Mouse (Mus musculus): ENCODE measurements around the gene 1700025G04Rik. TPM values are rescaled to one million over a fixed set of nuclear protein-coding genes. Genes with fewer than 3 reads are reported as not detected.

Gene 1700025G04Rik
- polyA plus RNA-seq, 1 experiment from 2014 or later, result 20.6 TPM

DNA sequence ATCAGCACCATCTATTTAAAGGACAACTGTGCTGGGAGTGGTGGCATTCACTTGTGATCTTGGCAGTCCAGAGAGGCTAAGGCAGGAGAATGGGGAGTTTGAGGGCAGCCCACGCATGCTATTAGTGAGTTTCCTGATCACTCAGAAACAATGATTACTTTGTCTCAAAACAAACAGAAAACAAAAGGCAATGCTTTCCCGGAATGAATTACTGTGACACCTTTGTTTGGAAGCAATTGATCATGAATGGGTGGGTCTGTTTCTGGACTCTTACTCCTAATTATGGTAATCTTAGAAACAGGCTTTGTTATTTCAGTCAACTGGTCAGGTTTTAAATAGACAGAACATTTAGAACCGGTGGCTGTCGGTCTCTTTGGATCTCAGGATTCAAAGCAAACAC is 211.5 kb downstream of the 1700025G04Rik start:
- 0 out of 2 replicates have a peak overlapping the region, but pooled peaks have one; percentile 8 for H3K27ac ChIP-seq (replicated peaks)
- H3K4me1 ChIP-seq (replicated peaks; ENCODE audit: control insufficient read depth, insufficient read depth), result no peaks in the 10 kb centered on the region
- no peaks in the 10 kb centered on the region for H3K9me3 ChIP-seq (ENCODE audit: control insufficient read depth, low read length)
- no peak overlapping the region for H3K9ac ChIP-seq (ENCODE audit: low read length)
- WGBS, result 35% methylated on average over 4 of the region's 4 CpGs
- no peak overlapping the region for H3K4me2 ChIP-seq (replicated peaks; ENCODE audit: low read depth)
- H3K36me3 ChIP-seq (ENCODE audit: control insufficient read depth, insufficient read depth, low read length), result no peaks in the 10 kb centered on the region
- DNase-seq (ENCODE audit: low spot score), result no peak
- no peaks in the 10 kb centered on the region for H3K27me3 ChIP-seq (ENCODE audit: control insufficient read depth, insufficient read depth, low read length)
- TF ChIP-seq EP300 (optimal IDR thresholded peaks at IDR 0.05), result no peak
- TF ChIP-seq CTCF (IDR thresholded peaks at IDR 0.05; ENCODE audit: low read depth), result no peak
- no peak for ATAC-seq (ENCODE audit: low FRiP score, low TSS enrichment)
- H3K4me3 ChIP-seq (ENCODE audit: low read depth, low read length), result no peak overlapping the region

DNA sequence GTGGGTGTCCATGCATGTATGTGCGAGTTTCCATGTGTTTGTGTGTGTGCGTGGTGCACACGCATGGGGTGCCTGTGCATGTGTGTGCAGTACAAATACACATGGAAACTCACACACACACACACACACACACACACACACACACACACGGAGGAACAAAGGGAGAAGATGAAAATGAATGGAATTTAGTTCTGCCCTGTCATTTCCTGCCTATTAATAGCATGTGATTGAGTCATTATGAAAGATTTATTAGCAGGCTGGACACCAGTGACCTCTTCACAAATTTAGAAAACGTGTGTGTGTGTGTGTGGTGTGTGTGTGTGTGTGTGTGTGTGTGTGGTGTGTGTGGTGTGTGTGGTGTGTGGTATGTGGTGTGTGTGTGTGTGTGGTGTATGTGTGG is 217.0 kb downstream of the 1700025G04Rik start:
- Histone ChIP-seq H3K9me3 (ENCODE audit: control insufficient read depth, low read length) (no peaks in the 10 kb centered on the region), H3K9ac (ENCODE audit: low read length) (no peak overlapping the region), H3K4me3 (ENCODE audit: low read depth, low read length) (no peak overlapping the region), H3K36me3 (ENCODE audit: control insufficient read depth, insufficient read depth, low read length) (no peaks in the 10 kb centered on the region), H3K27ac (replicated peaks) (no peak overlapping the region), H3K27me3 (ENCODE audit: control insufficient read depth, insufficient read depth, low read length) (no peaks in the 10 kb centered on the region), H3K4me1 (replicated peaks; ENCODE audit: control insufficient read depth, insufficient read depth) (no peaks in the 10 kb centered on the region), H3K4me2 (replicated peaks; ENCODE audit: low read depth) (no peak overlapping the region)
- no peak for ATAC-seq (ENCODE audit: low FRiP score, low TSS enrichment)
- 75% methylated on average over 5 of the region's 5 CpGs for WGBS
- DNase-seq (ENCODE audit: low spot score), result no peak
- TF ChIP-seq EP300 (optimal IDR thresholded peaks at IDR 0.05) (no peak), CTCF (IDR thresholded peaks at IDR 0.05; ENCODE audit: low read depth) (no peak)

DNA sequence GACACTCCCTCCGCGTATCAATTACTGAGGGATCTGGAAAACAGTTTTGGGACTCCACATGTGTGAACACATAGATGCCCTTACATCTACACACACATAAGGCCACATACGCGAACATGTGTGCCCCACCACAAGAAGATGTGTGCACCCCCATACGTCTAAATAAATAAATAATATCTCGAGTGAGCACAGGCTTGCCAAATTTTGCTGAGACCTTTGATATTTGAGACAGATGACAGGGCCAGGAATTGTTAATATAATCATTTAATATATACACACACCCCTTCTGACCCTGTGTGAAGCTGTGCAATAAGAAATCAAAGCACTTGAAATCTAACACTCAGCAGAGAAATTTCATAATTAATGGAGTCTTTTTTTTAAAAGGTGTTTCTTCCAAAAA is 225.6 kb downstream of the 1700025G04Rik start:
- Histone ChIP-seq H3K27me3 (ENCODE audit: control insufficient read depth, insufficient read depth, low read length) (no peaks in the 10 kb centered on the region), H3K4me3 (ENCODE audit: low read depth, low read length) (no peak overlapping the region), H3K9me3 (ENCODE audit: control insufficient read depth, low read length) (no peaks in the 10 kb centered on the region), H3K4me2 (replicated peaks; ENCODE audit: low read depth) (no peak overlapping the region), H3K4me1 (replicated peaks; ENCODE audit: control insufficient read depth, insufficient read depth) (no peaks in the 10 kb centered on the region), H3K36me3 (ENCODE audit: control insufficient read depth, insufficient read depth, low read length) (no peaks in the 10 kb centered on the region), H3K9ac (ENCODE audit: low read length) (no peak overlapping the region), H3K27ac (replicated peaks) (no peak overlapping the region)
- DNase-seq (ENCODE audit: low spot score), result no peak
- no peak for TF ChIP-seq EP300 (optimal IDR thresholded peaks at IDR 0.05)
- no peak for TF ChIP-seq CTCF (IDR thresholded peaks at IDR 0.05; ENCODE audit: low read depth)
- 70% methylated on average over 6 of the region's 6 CpGs for WGBS
- no peak for ATAC-seq (ENCODE audit: low FRiP score, low TSS enrichment)

DNA sequence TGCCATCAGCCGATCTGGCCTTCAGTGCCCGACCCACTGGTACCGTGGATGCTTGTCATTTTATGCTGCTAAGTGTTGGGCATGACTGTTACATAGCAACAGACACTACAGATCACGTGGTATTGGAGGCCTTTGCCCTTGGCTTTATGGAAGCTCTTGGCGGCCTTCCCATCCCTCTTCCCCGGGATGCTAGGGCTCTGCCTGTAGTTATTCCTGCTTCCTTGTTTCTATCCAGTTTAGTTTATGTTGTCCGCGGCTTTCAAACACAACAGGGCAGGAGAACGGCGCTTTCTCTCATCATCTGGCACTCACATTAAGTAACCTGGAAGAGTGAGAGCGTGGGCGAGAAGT is 226.2 kb downstream of the 1700025G04Rik start:
- peak overlapping the region; percentile 49 for H3K27ac ChIP-seq (replicated peaks)
- no peak overlapping the region for H3K9ac ChIP-seq (ENCODE audit: low read length)
- H3K36me3 ChIP-seq (ENCODE audit: control insufficient read depth, insufficient read depth, low read length), result no peaks in the 10 kb centered on the region
- no peak for DNase-seq (ENCODE audit: low spot score)
- H3K9me3 ChIP-seq (ENCODE audit: control insufficient read depth, low read length), result no peaks in the 10 kb centered on the region
- no peak for ATAC-seq (ENCODE audit: low FRiP score, low TSS enrichment)
- WGBS, result 62% methylated on average over 12 of the region's 12 CpGs
- TF ChIP-seq CTCF (IDR thresholded peaks at IDR 0.05; ENCODE audit: low read depth) (no peak), EP300 (optimal IDR thresholded peaks at IDR 0.05) (no peak)
- no peak overlapping the region for H3K4me3 ChIP-seq (ENCODE audit: low read depth, low read length)
- H3K4me1 ChIP-seq (replicated peaks; ENCODE audit: control insufficient read depth, insufficient read depth), result no peaks in the 10 kb centered on the region
- no peaks in the 10 kb centered on the region for H3K27me3 ChIP-seq (ENCODE audit: control insufficient read depth, insufficient read depth, low read length)
- no peak overlapping the region for H3K4me2 ChIP-seq (replicated peaks; ENCODE audit: low read depth)

DNA sequence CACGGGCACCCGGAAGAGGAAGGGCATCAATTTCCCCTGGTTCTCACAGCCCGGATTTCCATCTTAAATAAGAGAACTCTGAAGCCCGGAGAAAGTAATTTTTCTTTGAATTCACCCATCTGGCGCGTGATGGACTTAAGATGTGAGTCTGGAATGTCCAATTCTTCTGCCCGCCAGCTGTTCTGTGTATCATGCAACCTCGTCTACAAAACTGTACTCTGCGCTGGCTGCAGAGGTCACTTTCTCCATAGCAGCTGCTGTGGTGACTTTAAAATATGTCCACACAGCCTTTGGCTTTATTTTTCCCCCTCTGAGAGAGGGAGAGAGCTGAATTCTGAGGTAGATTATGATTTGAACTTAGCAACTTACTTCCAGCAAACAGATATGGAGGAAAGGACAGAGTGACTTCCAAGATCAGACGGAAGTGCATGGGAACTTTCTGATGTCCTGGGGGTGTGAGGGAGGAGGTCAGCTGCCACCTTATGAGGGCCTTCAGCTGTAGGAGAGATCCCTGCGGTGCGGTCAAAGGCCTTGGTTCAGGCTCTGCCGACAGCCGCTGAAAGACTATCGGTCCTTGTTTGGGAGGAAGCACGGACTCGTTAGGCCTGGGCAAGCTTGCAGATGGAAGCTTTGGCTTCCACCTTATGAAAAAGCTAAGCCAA is 226.7 kb downstream of the 1700025G04Rik start:
- Histone ChIP-seq H3K27ac (replicated peaks) (peak overlapping the region; percentile 49), H3K4me2 (replicated peaks; ENCODE audit: low read depth) (no peak overlapping the region), H3K27me3 (ENCODE audit: control insufficient read depth, insufficient read depth, low read length) (no peaks in the 10 kb centered on the region), H3K9me3 (ENCODE audit: control insufficient read depth, low read length) (no peaks in the 10 kb centered on the region), H3K4me3 (ENCODE audit: low read depth, low read length) (no peak overlapping the region), H3K4me1 (replicated peaks; ENCODE audit: control insufficient read depth, insufficient read depth) (no peaks in the 10 kb centered on the region), H3K9ac (ENCODE audit: low read length) (no peak overlapping the region), H3K36me3 (ENCODE audit: control insufficient read depth, insufficient read depth, low read length) (no peaks in the 10 kb centered on the region)
- TF ChIP-seq EP300 (optimal IDR thresholded peaks at IDR 0.05), result no peak
- no peak for TF ChIP-seq CTCF (IDR thresholded peaks at IDR 0.05; ENCODE audit: low read depth)
- DNase-seq (ENCODE audit: low spot score) (no peak), ATAC-seq (ENCODE audit: low FRiP score, low TSS enrichment) (no peak)
- WGBS, result 50% methylated on average over 17 of the region's 17 CpGs

DNA sequence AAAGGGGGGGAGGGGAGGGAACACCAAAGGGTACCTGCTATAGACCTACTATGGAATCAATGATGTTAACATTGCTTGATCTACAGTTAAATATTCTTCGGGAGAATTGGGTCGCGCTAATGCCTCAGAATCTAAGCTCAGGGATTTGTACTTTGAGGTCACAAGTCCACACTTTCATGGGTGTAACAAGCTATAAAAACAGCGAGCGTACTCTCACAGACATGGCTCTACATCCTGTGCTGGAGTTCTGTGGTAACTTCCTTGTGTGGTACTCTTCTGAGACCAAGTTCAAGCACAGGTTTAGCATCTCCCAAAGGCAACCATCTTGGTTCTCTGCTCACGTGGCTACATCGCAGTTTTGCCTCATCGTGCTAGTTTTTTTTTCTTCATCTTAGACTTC is 227.8 kb downstream of the 1700025G04Rik start:
- whole genome bisulfite sequencing, result 90% methylated on average over 8 of the region's 8 CpGs

More for the DNA sequence above, 227.8 kb downstream of the 1700025G04Rik start:
- H3K9ac ChIP-seq (ENCODE audit: low read length), result no peak overlapping the region
- H3K4me1 ChIP-seq (replicated peaks; ENCODE audit: control insufficient read depth, insufficient read depth), result no peaks in the 10 kb centered on the region
- ATAC-seq (ENCODE audit: low FRiP score, low TSS enrichment) (no peak), DNase-seq (ENCODE audit: low spot score) (no peak)
- no peak overlapping the region for H3K4me2 ChIP-seq (replicated peaks; ENCODE audit: low read depth)
- H3K27me3 ChIP-seq (ENCODE audit: control insufficient read depth, insufficient read depth, low read length), result no peaks in the 10 kb centered on the region
- H3K27ac ChIP-seq (replicated peaks), result no peak overlapping the region
- H3K9me3 ChIP-seq (ENCODE audit: control insufficient read depth, low read length), result no peaks in the 10 kb centered on the region
- no peaks in the 10 kb centered on the region for H3K36me3 ChIP-seq (ENCODE audit: control insufficient read depth, insufficient read depth, low read length)
- no peak overlapping the region for H3K4me3 ChIP-seq (ENCODE audit: low read depth, low read length)
- TF ChIP-seq EP300 (optimal IDR thresholded peaks at IDR 0.05) (no peak), CTCF (IDR thresholded peaks at IDR 0.05; ENCODE audit: low read depth) (no peak)
